Mouse (Mus musculus): ENCODE data around the gene Enox1.

Gene Enox1

GRCm38 (mm10) chr14:77279143-77279542 lies 122.6 kb downstream of the Enox1 start:
- DNase-seq: no peak

GRCm38 (mm10) chr14:77280454-77280853 lies 123.9 kb downstream of the Enox1 start:
- DNase-seq: no peak

- DNase-seq: no peak
Observed at GRCm38 (mm10) chr14:77280893-77281292, 124.3 kb downstream of the Enox1 start.

- DNase-seq: no peak
Observed at GRCm38 (mm10) chr14:77283939-77284338, 127.4 kb downstream of the Enox1 start.

- no peak for DNase-seq
Observed at GRCm38 (mm10) chr14:77285453-77285852, 128.9 kb downstream of the Enox1 start.

GRCm38 (mm10) chr14:77291756-77292155 lies 135.2 kb downstream of the Enox1 start:
- no peak for DNase-seq

GRCm38 (mm10) chr14:77297039-77297438 lies 140.5 kb downstream of the Enox1 start:
- no peak for DNase-seq

GRCm38 (mm10) chr14:77298327-77298726 lies 141.8 kb downstream of the Enox1 start:
- DNase-seq: no peak

GRCm38 (mm10) chr14:77309571-77309970 lies 153.0 kb downstream of the Enox1 start:
- no peak for DNase-seq

GRCm38 (mm10) chr14:77311456-77311855 lies 154.9 kb downstream of the Enox1 start:
- DNase-seq: no peak

- no peak for DNase-seq
Observed at GRCm38 (mm10) chr14:77319396-77319795, 162.8 kb downstream of the Enox1 start.

- DNase-seq: no peak
Observed at GRCm38 (mm10) chr14:77324348-77324747, 167.8 kb downstream of the Enox1 start.

- DNase-seq: peak; percentile 6
Observed at GRCm38 (mm10) chr14:77327693-77328092, 171.1 kb downstream of the Enox1 start.

GRCm38 (mm10) chr14:77329791-77330190 lies 173.2 kb downstream of the Enox1 start:
- DNase-seq: no peak

- DNase-seq: no peak
Observed at GRCm38 (mm10) chr14:77343662-77344340, 187.2 kb downstream of the Enox1 start.

- no peak for DNase-seq
Observed at GRCm38 (mm10) chr14:77346296-77346695, 189.7 kb downstream of the Enox1 start.

GRCm38 (mm10) chr14:77351803-77352352 lies 195.3 kb downstream of the Enox1 start:
- DNase-seq: no peak

GRCm38 (mm10) chr14:77362662-77363061 lies 206.1 kb downstream of the Enox1 start:
- DNase-seq: no peak

GRCm38 (mm10) chr14:77368411-77368810 lies 211.8 kb downstream of the Enox1 start:
- no peak for DNase-seq

- DNase-seq: no peak
Observed at GRCm38 (mm10) chr14:77369070-77369469, 212.5 kb downstream of the Enox1 start.

- no peak for DNase-seq
Observed at GRCm38 (mm10) chr14:77370521-77370920, 214.0 kb downstream of the Enox1 start.

GRCm38 (mm10) chr14:77371977-77372376 lies 215.4 kb downstream of the Enox1 start:
- no peak for DNase-seq

- DNase-seq: no peak
Observed at GRCm38 (mm10) chr14:77373119-77373518, 216.6 kb downstream of the Enox1 start.

GRCm38 (mm10) chr14:77375054-77375453 lies 218.5 kb downstream of the Enox1 start:
- no peak for DNase-seq

GRCm38 (mm10) chr14:77375618-77376017 lies 219.1 kb downstream of the Enox1 start:
- DNase-seq: no peak

Measured in kidney, adult 11 months (tissue).